Mouse (Mus musculus) lung, postnatal 0 days (tissue): ENCODE data around the gene Gm14862.

Source experiments
- CTCF ChIP-seq: IDR thresholded peaks from 2 replicates; pipeline ENCODE4 v1.5.1; 2016; ENCODE audit warnings: antibody characterized with exemption, mild to moderate bottlenecking
- EP300 ChIP-seq: IDR thresholded peaks from 2 replicates; pipeline ENCODE4 v1.6.1; 2016; ENCODE audit warnings: antibody characterized with exemption, mild to moderate bottlenecking, control low read depth

- TF ChIP-seq EP300 (no peak), CTCF (no peak)
Measured at GRCm38 (mm10) chrX:9221736-9222135, 35.0 kb downstream of the Gm14862 start.
